Mouse (Mus musculus): ENCODE results near the gene Rasl10b.

DNA sequence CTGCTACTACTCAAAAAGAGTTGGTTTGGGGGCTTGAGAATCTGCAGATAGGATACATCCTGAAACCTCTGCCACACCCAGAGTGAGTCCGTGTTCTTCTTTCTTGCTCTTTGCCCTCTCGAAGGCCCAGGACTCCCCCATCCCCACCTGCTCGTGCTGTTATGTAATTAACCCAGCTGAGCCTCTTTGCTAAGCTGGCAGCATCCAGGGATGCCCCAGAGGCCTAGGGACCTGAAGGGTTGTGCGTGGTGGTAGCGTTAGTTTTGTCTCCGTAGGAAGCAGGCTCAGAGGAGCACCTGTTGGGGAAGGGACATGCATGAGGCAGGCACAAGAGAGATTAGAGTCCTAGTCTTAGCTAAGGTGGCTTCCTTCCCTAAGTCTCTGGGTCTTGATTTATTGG lies 1.6 kb downstream of the Rasl10b start:
- TF ChIP-seq GATA1 (IDR thresholded peaks at IDR 0.05; ENCODE audit: borderline replicate concordance, low read length): no peak
- no peak for TF ChIP-seq FLI1 (IDR thresholded peaks at IDR 0.05; ENCODE audit: low read length)
